Mouse (Mus musculus): ENCODE data around the gene Ldlrad3.
A peak's percentile ranks its signal among the peaks of the same experiment; 100 is the strongest.

The Ldlrad3 gene

GRCm38 (mm10) chr2:102185069-102185950 is 875 bp downstream of the Ldlrad3 start:
- peak; percentile 55 for DNase-seq

- DNase-seq, result no peak
Observed at GRCm38 (mm10) chr2:102183720-102184480, 2.3 kb downstream of the Ldlrad3 start.

GRCm38 (mm10) chr2:102181459-102181858 is 4.7 kb downstream of the Ldlrad3 start:
- DNase-seq, result no peak

- DNase-seq, result no peak
Observed at GRCm38 (mm10) chr2:102176434-102176772, 9.8 kb downstream of the Ldlrad3 start.

GRCm38 (mm10) chr2:102175741-102176433 is 10.3 kb downstream of the Ldlrad3 start:
- no peak for DNase-seq

GRCm38 (mm10) chr2:102172458-102172857 is 13.7 kb downstream of the Ldlrad3 start:
- no peak for DNase-seq

GRCm38 (mm10) chr2:102166550-102167325 is 19.4 kb downstream of the Ldlrad3 start:
- no peak for DNase-seq

GRCm38 (mm10) chr2:102163106-102163505 is 23.1 kb downstream of the Ldlrad3 start:
- no peak for DNase-seq

- DNase-seq, result no peak
Observed at GRCm38 (mm10) chr2:102157555-102157954, 28.6 kb downstream of the Ldlrad3 start.

- DNase-seq, result no peak
Observed at GRCm38 (mm10) chr2:102157010-102157409, 29.2 kb downstream of the Ldlrad3 start.

GRCm38 (mm10) chr2:102156460-102156859 is 29.7 kb downstream of the Ldlrad3 start:
- no peak for DNase-seq

GRCm38 (mm10) chr2:102155306-102156015 is 30.7 kb downstream of the Ldlrad3 start:
- DNase-seq, result no peak

- DNase-seq, result no peak
Observed at GRCm38 (mm10) chr2:102154771-102155211, 31.4 kb downstream of the Ldlrad3 start.

- DNase-seq, result no peak
Observed at GRCm38 (mm10) chr2:102154328-102154727, 31.9 kb downstream of the Ldlrad3 start.

- DNase-seq, result no peak
Observed at GRCm38 (mm10) chr2:102153516-102153915, 32.7 kb downstream of the Ldlrad3 start.

- DNase-seq, result no peak
Observed at GRCm38 (mm10) chr2:102152851-102153250, 33.3 kb downstream of the Ldlrad3 start.

- no peak for DNase-seq
Observed at GRCm38 (mm10) chr2:102149058-102149457, 37.1 kb downstream of the Ldlrad3 start.

GRCm38 (mm10) chr2:102148093-102148492 is 38.1 kb downstream of the Ldlrad3 start:
- DNase-seq, result no peak

GRCm38 (mm10) chr2:102147561-102147960 is 38.6 kb downstream of the Ldlrad3 start:
- no peak for DNase-seq

GRCm38 (mm10) chr2:102146386-102146785 is 39.8 kb downstream of the Ldlrad3 start:
- no peak for DNase-seq

GRCm38 (mm10) chr2:102145036-102145435 is 41.1 kb downstream of the Ldlrad3 start:
- no peak for DNase-seq

GRCm38 (mm10) chr2:102144311-102144710 is 41.9 kb downstream of the Ldlrad3 start:
- DNase-seq, result no peak

All from cerebellum, adult 9-10 months (tissue).